Mouse (Mus musculus): Measurements from ENCODE around the gene Aen.

- no peak for TF ChIP-seq POLR2A (IDR thresholded peaks at IDR 0.05; ENCODE audit: borderline replicate concordance, control insufficient read depth, low read depth, low read length)
- TF ChIP-seq CTCF (IDR thresholded peaks at IDR 0.05; ENCODE audit: control insufficient read depth, insufficient read depth, low read length): no peak
Observed at GRCm38 (mm10) chr7:78884139-78884538, 11.5 kb upstream of the Aen start.

Data from bone marrow, adult 2 months (tissue).